Mouse (Mus musculus) heart, postnatal 0 days (tissue): Measurements from ENCODE around the gene 1700020L24Rik. TPM values are rescaled to one million over a fixed set of nuclear protein-coding genes. Genes with fewer than 3 reads are reported as not detected.

Experiments
- ATAC-seq: fragments of 200-750 bp; cut with Nextera tagmentation; 2 replicates; pipeline ENCODE4 v1.8.0; 2017; ENCODE audit warnings: low read depth, moderate number of reproducible peaks, moderate library complexity; ENCODE audit not compliant: insufficient read depth
- DNase-seq: peaks from one replicate; pipeline ENCODE4 v3.0.0-alpha.2; 2016; ENCODE audit warnings: low spot score
- H3K27ac ChIP-seq: fragments of 300-500 bp; sonication (generic); 2 replicates; pipeline ENCODE4 v1.5.1; 2014; ENCODE audit warnings: low read depth, mild to moderate bottlenecking
- H3K27me3 ChIP-seq: fragments of 300-500 bp; sonication (generic); 2 replicates; pipeline ENCODE4 v1.6.1; 2014; ENCODE audit warnings: low read length, mixed read lengths; ENCODE audit not compliant: control insufficient read depth, insufficient read depth
- H3K36me3 ChIP-seq: fragments of 300-500 bp; sonication (generic); replicated peaks from 2 replicates; pipeline ENCODE4 v1.6.1; 2014; ENCODE audit warnings: low read length, mixed read lengths; ENCODE audit not compliant: control insufficient read depth, insufficient read depth
- H3K4me1 ChIP-seq: fragments of 300-500 bp; sonication (generic); 2 replicates; pipeline ENCODE4 v1.6.1; 2014; ENCODE audit warnings: antibody characterized with exemption; ENCODE audit not compliant: control insufficient read depth, insufficient read depth
- H3K4me2 ChIP-seq: fragments of 300-500 bp; sonication (generic); 2 replicates; pipeline ENCODE4 v1.6.1; 2014; ENCODE audit warnings: low read depth, mild to moderate bottlenecking, low read length, moderate library complexity
- H3K4me3 ChIP-seq: fragments of 300-500 bp; sonication (generic); 2 replicates; pipeline ENCODE4 v1.5.1; 2014; ENCODE audit warnings: low read depth, low read length
- H3K9ac ChIP-seq: fragments of 300-500 bp; sonication (generic); replicated peaks from 2 replicates; pipeline ENCODE4 v1.6.1; 2014; ENCODE audit warnings: low read depth, low read length, mixed read lengths
- H3K9me3 ChIP-seq: fragments of 300-500 bp; sonication (generic); replicated peaks from 2 replicates; pipeline ENCODE4 v1.6.1; 2016; ENCODE audit warnings: low read length; ENCODE audit not compliant: control insufficient read depth
- CTCF ChIP-seq: IDR thresholded peaks from 2 replicates; pipeline ENCODE4 v1.5.1; 2016; ENCODE audit warnings: antibody characterized with exemption, control low read depth, low read depth
- EP300 ChIP-seq: IDR thresholded peaks from 2 replicates; pipeline ENCODE4 v1.6.1; 2016; ENCODE audit warnings: antibody characterized with exemption, low read depth
- WGBS: fragments of 180-500 bp; shearing (Covaris S2); extraction: QIAGEN DNeasy Blood & Tissue Kit; methylation state at CpG from one replicate; pipeline ENCODE4 v1.1.7; 2014; 5-methylcytosine and 5-hydroxymethylcytosine counted together
- polyA plus RNA-seq: library from polyadenylated mRNA; unstranded; fragments of >200 nt; fragmentation: Nextera tagmentation; extraction: Ambion mirVana; gene quantifications from 2 replicates; pipeline ENCODE4 v1.2.1, GENCODE M21; 2015
- total RNA-seq: library from RNA; depleted of rRNA; stranded (reverse); fragments of >200 nt; gene quantifications from 2 replicates; pipeline ENCODE4 v1.2.3, GENCODE M21; 2014; ENCODE audit warnings: low replicate concordance

Gene 1700020L24Rik
- total and polyA plus RNA-seq, 2 experiments from 2014 or later = 1.1 TPM; not detected in 1

DNA sequence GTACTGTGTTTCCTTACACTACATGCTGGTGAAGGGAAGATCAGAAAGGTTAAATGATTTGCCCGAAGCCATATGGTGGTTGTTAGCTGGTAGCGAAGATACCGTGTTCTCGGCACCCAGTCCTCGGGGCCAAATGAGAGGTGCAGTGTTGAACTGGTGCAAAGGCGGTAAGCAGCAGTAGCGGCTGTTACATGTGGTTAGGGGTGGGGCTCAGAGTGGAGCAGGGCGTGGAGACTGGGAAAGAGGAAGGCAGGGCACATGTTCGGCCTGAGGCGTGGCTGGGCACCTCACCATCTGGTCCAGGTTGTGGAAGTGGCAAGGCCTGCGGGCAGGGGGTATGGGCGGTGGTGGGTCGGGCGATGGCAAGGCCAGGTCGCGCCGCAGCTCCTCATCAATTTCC, 10.5 kb upstream of the 1700020L24Rik start:
- ATAC-seq (no peak; the same call in 1 of the 2 replicates), DNase-seq (peak; percentile 2)
- Histone ChIP-seq H3K4me2 (peak overlapping the region; percentile 32), H3K4me3 (no peak overlapping the region), H3K27ac (no peak overlapping the region), H3K9me3 (no peaks in the 10 kb centered on the region), H3K27me3 (peaks cover 8% of the 10 kb centered on the region), H3K9ac (no peak overlapping the region), H3K36me3 (no peaks in the 10 kb centered on the region), H3K4me1 (peaks cover 2% of the 10 kb centered on the region)
- TF ChIP-seq EP300 (no peak), CTCF (no peak)
- 26% methylated on average over 17 of the region's 17 CpGs for WGBS

GRCm38 (mm10) chr11:83429355-83429754, 8.1 kb upstream of the 1700020L24Rik start, which contains the start of gene Gas2l2:
Gas2l2 (minus strand) TSS chr11:83429455.
- ATAC-seq = no peak
- TF ChIP-seq CTCF = no peak
- no peak for TF ChIP-seq EP300

DNA sequence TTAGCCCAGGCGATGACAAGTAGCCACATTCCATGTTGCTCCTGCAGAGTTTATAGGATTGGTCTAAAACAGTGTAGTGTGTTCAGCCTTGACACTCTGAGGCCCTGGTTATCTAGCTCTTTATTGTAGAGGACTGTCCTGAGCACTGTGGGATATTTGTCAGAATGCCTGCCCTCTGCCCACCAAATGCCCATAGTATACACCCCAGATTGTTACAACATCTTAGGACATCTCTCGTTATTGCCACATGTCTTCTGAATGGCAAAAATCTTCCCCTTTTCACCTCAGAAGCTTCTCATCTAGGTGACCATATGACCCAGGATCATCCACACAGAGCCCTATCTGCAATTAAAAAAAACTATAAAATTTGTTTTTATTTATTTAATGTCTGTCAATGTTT, 4.9 kb upstream of the 1700020L24Rik start:
- no peak for DNase-seq
- WGBS = 56% methylated on average over 2 of the region's 2 CpGs

More at GRCm38 (mm10) chr11:83429355-83429754, 8.1 kb upstream of the 1700020L24Rik start, which contains the start of gene Gas2l2:
- no peak within 1 kb of the TSS for H3K4me2 ChIP-seq
- WGBS = 59% methylated on average over 5 of the region's 5 CpGs
- peaks cover 7% of the 10 kb centered on the region for H3K27me3 ChIP-seq
- H3K4me1 ChIP-seq = peaks cover 8% of the 10 kb centered on the region
- no peak within 1 kb of the TSS for H3K27ac ChIP-seq
- no peaks in the 10 kb centered on the region for H3K36me3 ChIP-seq
- H3K4me3 ChIP-seq = no peak within 1 kb of the TSS
- H3K9me3 ChIP-seq = no peaks in the 10 kb centered on the region
- no peak within 1 kb of the TSS for H3K9ac ChIP-seq
- no peak for DNase-seq

GRCm38 (mm10) chr11:83439426-83440060, 2.1 kb downstream of the 1700020L24Rik start:
- no peak for ATAC-seq
- Histone ChIP-seq H3K4me2 (peak overlapping the region; percentile 79), H3K9me3 (no peaks in the 10 kb centered on the region), H3K4me1 (peaks cover 16% of the 10 kb centered on the region), H3K27me3 (peaks cover 30% of the 10 kb centered on the region), H3K9ac (peak overlapping the region; percentile 51; the same call in 1 of the 2 replicates), H3K36me3 (no peaks in the 10 kb centered on the region), H3K4me3 (peak overlapping the region; percentile 54), H3K27ac (no peak overlapping the region)
- TF ChIP-seq CTCF (no peak), EP300 (no peak)
- no peak for DNase-seq
- WGBS = 29% methylated on average over 11 of the region's 11 CpGs

More for the DNA sequence above, 4.9 kb upstream of the 1700020L24Rik start:
- Histone ChIP-seq H3K9ac (no peak overlapping the region), H3K4me3 (no peak overlapping the region), H3K4me2 (no peak overlapping the region), H3K4me1 (peaks cover 8% of the 10 kb centered on the region), H3K27ac (no peak overlapping the region), H3K27me3 (peaks cover 7% of the 10 kb centered on the region), H3K9me3 (no peaks in the 10 kb centered on the region), H3K36me3 (no peaks in the 10 kb centered on the region)
- ATAC-seq = no peak
- TF ChIP-seq EP300 (no peak), CTCF (no peak)

DNA sequence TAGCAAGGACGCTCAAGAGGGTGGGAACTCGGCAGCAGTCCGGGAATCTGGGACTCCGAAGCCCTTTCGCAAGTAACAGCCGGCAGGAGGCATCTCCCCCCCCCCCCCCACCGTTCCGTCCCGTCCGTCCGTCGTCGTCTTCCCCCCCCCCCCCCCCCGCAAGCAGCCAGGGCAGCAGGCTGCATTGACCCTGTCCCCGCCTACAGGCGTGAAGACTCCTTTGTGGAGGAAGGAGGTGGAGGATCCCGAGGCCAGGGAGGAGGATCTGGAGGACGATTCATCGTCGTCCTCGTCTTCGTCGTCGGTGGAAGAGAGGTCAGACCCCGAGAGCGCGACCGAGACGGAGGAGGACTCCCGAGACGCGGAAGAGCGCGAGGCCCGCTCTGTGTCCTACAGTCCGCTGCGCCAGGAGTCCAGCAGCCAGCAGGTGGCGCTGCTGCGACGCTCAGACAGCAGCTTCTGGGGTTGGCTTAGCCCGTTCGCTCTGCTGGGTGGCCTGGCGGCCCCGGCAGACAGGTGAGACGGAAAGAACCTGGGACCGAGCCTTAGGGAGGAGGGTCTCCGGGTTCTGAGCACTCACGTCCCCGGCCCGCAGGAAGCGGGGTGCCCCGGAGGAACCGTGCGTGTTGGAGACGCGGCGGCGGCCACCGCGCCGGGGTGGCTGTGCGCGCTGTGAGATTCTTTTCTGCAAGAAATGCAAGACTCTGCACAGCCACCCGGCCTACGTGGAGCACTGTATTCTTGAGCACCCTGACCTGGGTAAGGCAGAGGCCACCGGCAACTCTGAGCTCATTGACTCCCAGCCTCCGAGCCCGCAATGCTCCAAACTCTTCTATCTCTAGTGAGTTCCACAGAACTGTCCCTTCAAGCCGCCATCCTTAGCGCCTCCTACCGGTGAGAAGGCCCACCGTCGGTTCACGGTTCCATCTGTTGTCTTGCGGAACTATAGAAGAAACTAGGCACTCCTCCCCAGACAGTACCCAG, 2.9 kb downstream of the 1700020L24Rik start:
- H3K27ac ChIP-seq = peak overlapping the region; percentile 54; the same call in 1 of the 2 replicates
- peak overlapping the region; percentile 54 for H3K4me3 ChIP-seq
- ATAC-seq (peak; percentile 90), DNase-seq (peak; percentile 80)
- H3K27me3 ChIP-seq = peaks cover 39% of the 10 kb centered on the region
- peaks cover 16% of the 10 kb centered on the region for H3K4me1 ChIP-seq
- under 1% methylated on average over 61 of the region's 75 CpGs for WGBS
- H3K4me2 ChIP-seq = peak overlapping the region; percentile 79
- H3K36me3 ChIP-seq = no peaks in the 10 kb centered on the region
- peak overlapping the region; percentile 51 for H3K9ac ChIP-seq
- peak; percentile 96 for TF ChIP-seq CTCF
- TF ChIP-seq EP300 = no peak
- no peaks in the 10 kb centered on the region for H3K9me3 ChIP-seq
